Mouse (Mus musculus) spleen, postnatal 0 days (tissue): ENCODE results near the gene Sugct. TPM values are rescaled to one million over a fixed set of nuclear protein-coding genes. Genes with fewer than 3 reads are reported as not detected.

ENCODE experiments used
- polyA plus RNA-seq: library from polyadenylated mRNA; unstranded; fragments of >200 nt; fragmentation: Nextera tagmentation; extraction: Ambion mirVana; gene quantifications from 2 replicates; pipeline ENCODE4 v1.2.1, GENCODE M21; 2015

Sugct gene
- polyA plus RNA-seq = 4.2 and 4.4 TPM in 2 replicates

DNA sequence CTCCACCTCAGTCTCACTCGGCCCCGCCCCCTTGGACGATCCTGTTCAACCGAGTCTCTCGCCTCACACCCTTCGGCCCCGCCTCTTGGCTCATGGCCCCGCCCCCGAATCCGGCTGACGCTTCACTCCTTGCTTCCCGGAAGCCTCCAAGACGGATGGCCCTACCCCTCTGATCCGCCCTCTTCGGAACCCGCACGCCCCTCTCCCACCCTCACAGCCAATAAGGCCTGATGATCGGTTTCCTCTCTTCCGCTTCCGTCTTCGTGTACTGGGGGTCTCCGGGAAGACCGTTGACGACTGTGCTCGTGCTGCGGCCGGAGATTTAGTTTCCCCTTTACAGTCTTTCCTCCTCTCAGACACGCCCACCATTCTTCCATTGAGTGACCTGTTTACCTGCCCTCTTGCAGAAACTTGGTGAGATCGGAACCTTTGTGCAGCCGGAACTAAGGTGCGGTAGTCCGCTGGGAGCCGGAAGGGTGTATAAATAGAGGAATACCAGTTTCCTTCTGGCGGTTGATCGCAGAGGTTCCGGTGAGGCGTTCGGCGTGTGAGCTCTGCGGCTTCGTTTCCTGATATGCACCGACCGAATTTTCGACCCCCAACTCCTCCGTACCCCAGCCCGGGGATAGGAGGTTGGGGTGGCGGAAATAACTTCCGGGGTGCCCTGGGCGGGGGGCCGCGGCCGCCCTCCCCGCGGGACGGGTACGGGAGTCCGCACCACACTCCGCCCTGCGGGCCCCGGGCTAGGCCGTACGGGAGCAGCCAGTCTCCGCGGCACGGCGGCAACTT, at the start of gene Sugct, which contains the start of gene Mplkip:
TSS of gene Sugct (minus strand) at position 643 of the 789 bp plus-strand sequence.
TSS of gene Mplkip (plus strand) at position 282 of the 789 bp plus-strand sequence.

Other genes starting within 250 kb of the Sugct start
- gene Mplkip, start 361 bp downstream of the Sugct start, polyA plus RNA-seq = 37.1 and 38.5 TPM in 2 replicates
- 13.8 and 16.5 TPM in 2 replicates for gene Cdk13, start 109.5 kb upstream of the Sugct start, polyA plus RNA-seq
- 32.8 and 39.2 TPM in 2 replicates for gene Rala, start 248.7 kb upstream of the Sugct start, polyA plus RNA-seq